Mouse (Mus musculus): ENCODE measurements around the gene Slc51a. TPM values are rescaled to one million over a fixed set of nuclear protein-coding genes. Genes with fewer than 3 reads are reported as not detected.

Slc51a gene
- 2.8 TPM for polyA plus RNA-seq (2014; fragmentation: Illumina TruSeq; extraction: RNeasy Lipid Tissue Mini Kit (QIAGEN cat#74804); ENCODE audit: low read depth, low replicate concordance)

GRCm38 (mm10) chr16:32487234-32488111 is at the start of gene Slc51a:
TSS of gene Slc51a (minus strand) at chr16:32487879.

GRCm38 (mm10) chr16:32495965-32496364 is 8.3 kb upstream of the Slc51a start, which contains the start of gene Zdhhc19:
TSS of gene Zdhhc19 (plus strand) at chr16:32496265.

GRCm38 (mm10) chr16:32430474-32431046 is 57.1 kb downstream of the Slc51a start, which contains the start of gene Pcyt1a:
TSS of gene Pcyt1a (plus strand) at chr16:32430921.

Other genes with a start within 250 kb of the Slc51a start
- gene Fbxo45, start 240.7 kb downstream of the Slc51a start, polyA plus RNA-seq (2014; fragmentation: Illumina TruSeq; extraction: RNeasy Lipid Tissue Mini Kit (QIAGEN cat#74804); ENCODE audit: low read depth, low replicate concordance) = 17.9 TPM
- 7.8 TPM for gene Wdr53, start 240.7 kb downstream of the Slc51a start, polyA plus RNA-seq (2014; fragmentation: Illumina TruSeq; extraction: RNeasy Lipid Tissue Mini Kit (QIAGEN cat#74804); ENCODE audit: low read depth, low replicate concordance)
- not detected for gene Smco1, start 216.4 kb downstream of the Slc51a start, polyA plus RNA-seq (2014; fragmentation: Illumina TruSeq; extraction: RNeasy Lipid Tissue Mini Kit (QIAGEN cat#74804); ENCODE audit: low read depth, low replicate concordance)
- 28.3 TPM for gene Rnf168, start 210.4 kb downstream of the Slc51a start, polyA plus RNA-seq (2014; fragmentation: Illumina TruSeq; extraction: RNeasy Lipid Tissue Mini Kit (QIAGEN cat#74804); ENCODE audit: low read depth, low replicate concordance)
- 40.3 TPM for gene Ubxn7, start 155.6 kb downstream of the Slc51a start, polyA plus RNA-seq (2014; fragmentation: Illumina TruSeq; extraction: RNeasy Lipid Tissue Mini Kit (QIAGEN cat#74804); ENCODE audit: low read depth, low replicate concordance)
- not detected for gene Tm4sf19, start 87.4 kb downstream of the Slc51a start, polyA plus RNA-seq (2014; fragmentation: Illumina TruSeq; extraction: RNeasy Lipid Tissue Mini Kit (QIAGEN cat#74804); ENCODE audit: low read depth, low replicate concordance)
- gene Tctex1d2, start 68.2 kb downstream of the Slc51a start, polyA plus RNA-seq (2014; fragmentation: Illumina TruSeq; extraction: RNeasy Lipid Tissue Mini Kit (QIAGEN cat#74804); ENCODE audit: low read depth, low replicate concordance) = 42.8 TPM
- 51.5 TPM for gene Pcyt1a, start 57.0 kb downstream of the Slc51a start, polyA plus RNA-seq (2014; fragmentation: Illumina TruSeq; extraction: RNeasy Lipid Tissue Mini Kit (QIAGEN cat#74804); ENCODE audit: low read depth, low replicate concordance)
- gene Zdhhc19, start 8.4 kb upstream of the Slc51a start, polyA plus RNA-seq (2014; fragmentation: Illumina TruSeq; extraction: RNeasy Lipid Tissue Mini Kit (QIAGEN cat#74804); ENCODE audit: low read depth, low replicate concordance) = not detected
- 146 TPM for gene Tfrc, start 121.0 kb upstream of the Slc51a start, polyA plus RNA-seq (2014; fragmentation: Illumina TruSeq; extraction: RNeasy Lipid Tissue Mini Kit (QIAGEN cat#74804); ENCODE audit: low read depth, low replicate concordance)
- gene Tnk2, start 156.0 kb upstream of the Slc51a start, polyA plus RNA-seq (2014; fragmentation: Illumina TruSeq; extraction: RNeasy Lipid Tissue Mini Kit (QIAGEN cat#74804); ENCODE audit: low read depth, low replicate concordance) = 0.16 TPM
- gene Muc4, start 248.0 kb upstream of the Slc51a start, polyA plus RNA-seq (2014; fragmentation: Illumina TruSeq; extraction: RNeasy Lipid Tissue Mini Kit (QIAGEN cat#74804); ENCODE audit: low read depth, low replicate concordance) = 0.04 TPM

All from kidney, adult 10 weeks (tissue).